Mouse (Mus musculus): ENCODE data around the gene Wdr45. TPM values are rescaled to one million over a fixed set of nuclear protein-coding genes. Genes with fewer than 3 reads are reported as not detected.
"Not testable (repeated sequence)": the region's sequence is repeated elsewhere in the genome, so short reads cannot be mapped to it uniquely, and the experiment has no call there.

Wdr45 gene
- polyA plus RNA-seq, 1 experiment from 2014 or later = 32.1 TPM

GRCm38 (mm10) chrX:7688321-7688720 is 25.8 kb upstream of the Wdr45 start:
- no peak for ATAC-seq (ENCODE audit: insufficient read depth)
- Histone ChIP-seq H3K4me3 (ENCODE audit: low read depth, low read length) (no peak overlapping the region), H3K9ac (no peak overlapping the region), H3K27me3 (ENCODE audit: insufficient read depth, low read length) (no peaks in the 10 kb centered on the region), H3K4me1 (ENCODE audit: insufficient read depth) (no peaks in the 10 kb centered on the region), H3K36me3 (ENCODE audit: insufficient read depth) (no peaks in the 10 kb centered on the region), H3K27ac (ENCODE audit: low read depth) (no peak overlapping the region), H3K9me3 (ENCODE audit: low read depth, low read length) (no peaks in the 10 kb centered on the region), H3K4me2 (no peak overlapping the region)
- WGBS = 90% methylated on average over 2 of the region's 2 CpGs
- no peak for TF ChIP-seq CTCF (IDR thresholded peaks at IDR 0.05; ENCODE audit: low read depth)
- DNase-seq = no peak

DNA sequence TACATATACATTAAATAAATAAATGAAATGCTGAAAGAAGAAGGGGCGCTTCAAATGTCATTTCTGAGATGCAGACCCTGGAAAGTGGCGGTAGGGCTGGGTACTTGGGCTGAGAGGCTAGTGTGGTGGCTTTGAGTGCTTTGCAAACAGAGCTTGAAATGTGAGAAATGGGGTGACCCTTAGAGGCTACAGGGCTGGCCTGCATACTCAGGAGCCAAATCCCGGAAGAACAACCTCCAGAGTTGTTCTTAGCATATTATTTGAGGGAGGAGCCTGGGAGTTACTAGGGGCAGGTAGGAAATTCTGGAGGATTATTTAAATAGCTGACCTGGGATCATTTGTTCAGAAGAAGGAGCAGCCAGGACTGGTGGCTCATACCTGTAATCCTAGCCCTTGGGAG is 23.6 kb upstream of the Wdr45 start:
- TF ChIP-seq CTCF (IDR thresholded peaks at IDR 0.05; ENCODE audit: low read depth) = no peak
- Histone ChIP-seq H3K27me3 (ENCODE audit: insufficient read depth, low read length) (no peaks in the 10 kb centered on the region), H3K36me3 (ENCODE audit: insufficient read depth) (no peaks in the 10 kb centered on the region), H3K9ac (no peak overlapping the region), H3K4me1 (ENCODE audit: insufficient read depth) (no peaks in the 10 kb centered on the region), H3K4me2 (no peak overlapping the region), H3K9me3 (ENCODE audit: low read depth, low read length) (no peaks in the 10 kb centered on the region), H3K27ac (ENCODE audit: low read depth) (no peak overlapping the region), H3K4me3 (ENCODE audit: low read depth, low read length) (no peak overlapping the region)
- DNase-seq (peak; percentile 26), ATAC-seq (ENCODE audit: insufficient read depth) (peak; percentile 73; the same call in 1 of the 2 replicates)
- WGBS = 45% methylated on average over 3 of the region's 3 CpGs

GRCm38 (mm10) chrX:7692862-7693261 is 21.3 kb upstream of the Wdr45 start:
- no peak overlapping the region for H3K4me3 ChIP-seq (ENCODE audit: low read depth, low read length)
- ATAC-seq (ENCODE audit: insufficient read depth) (no peak), DNase-seq (peak; percentile 46)
- H3K4me2 ChIP-seq = no peak overlapping the region
- no peaks in the 10 kb centered on the region for H3K4me1 ChIP-seq (ENCODE audit: insufficient read depth)
- no peak overlapping the region for H3K27ac ChIP-seq (ENCODE audit: low read depth)
- no peak overlapping the region for H3K9ac ChIP-seq
- H3K9me3 ChIP-seq (ENCODE audit: low read depth, low read length) = no peaks in the 10 kb centered on the region
- H3K36me3 ChIP-seq (ENCODE audit: insufficient read depth) = no peaks in the 10 kb centered on the region
- peak; percentile 45 for TF ChIP-seq CTCF (IDR thresholded peaks at IDR 0.05; ENCODE audit: low read depth)
- no peaks in the 10 kb centered on the region for H3K27me3 ChIP-seq (ENCODE audit: insufficient read depth, low read length)
- WGBS = 34% methylated on average over 4 of the region's 4 CpGs

DNA sequence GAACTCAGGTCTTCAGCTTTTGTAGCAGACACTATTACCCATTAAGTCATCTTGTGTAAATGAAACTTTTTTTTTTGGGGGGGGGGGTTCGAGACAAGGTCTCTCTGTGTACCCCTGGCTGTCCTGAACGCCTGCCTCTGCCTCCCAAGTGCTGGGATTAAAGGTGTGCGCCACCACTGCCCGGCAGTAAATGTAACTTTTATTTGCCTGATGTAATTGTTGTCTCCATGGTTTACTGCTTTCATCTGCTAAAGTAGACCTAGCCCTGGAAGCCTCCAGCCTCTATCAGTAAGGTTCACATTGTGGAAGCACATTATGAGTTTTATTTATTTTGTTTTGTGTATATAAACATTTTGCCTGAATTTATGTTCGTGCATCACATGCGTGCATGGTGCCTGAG is 17.6 kb upstream of the Wdr45 start:
- peak overlapping the region; percentile 45 for H3K4me2 ChIP-seq
- H3K4me1 ChIP-seq (ENCODE audit: insufficient read depth) = no peaks in the 10 kb centered on the region
- H3K27ac ChIP-seq (ENCODE audit: low read depth) = no peak overlapping the region
- ATAC-seq (ENCODE audit: insufficient read depth) = peak; percentile 9; the same call in 1 of the 2 replicates
- no peaks in the 10 kb centered on the region for H3K27me3 ChIP-seq (ENCODE audit: insufficient read depth, low read length)
- H3K9ac ChIP-seq = no peak overlapping the region
- no peak for DNase-seq
- peak overlapping the region; percentile 56; the same call in 1 of the 2 replicates for H3K4me3 ChIP-seq (ENCODE audit: low read depth, low read length)
- 0 out of 2 replicates have a peak, but pooled peaks cover 7% of the 10 kb centered on the region for H3K36me3 ChIP-seq (ENCODE audit: insufficient read depth)
- WGBS = 44% methylated on average over 6 of the region's 6 CpGs
- TF ChIP-seq CTCF (IDR thresholded peaks at IDR 0.05; ENCODE audit: low read depth) = no peak
- no peaks in the 10 kb centered on the region for H3K9me3 ChIP-seq (ENCODE audit: low read depth, low read length)

DNA sequence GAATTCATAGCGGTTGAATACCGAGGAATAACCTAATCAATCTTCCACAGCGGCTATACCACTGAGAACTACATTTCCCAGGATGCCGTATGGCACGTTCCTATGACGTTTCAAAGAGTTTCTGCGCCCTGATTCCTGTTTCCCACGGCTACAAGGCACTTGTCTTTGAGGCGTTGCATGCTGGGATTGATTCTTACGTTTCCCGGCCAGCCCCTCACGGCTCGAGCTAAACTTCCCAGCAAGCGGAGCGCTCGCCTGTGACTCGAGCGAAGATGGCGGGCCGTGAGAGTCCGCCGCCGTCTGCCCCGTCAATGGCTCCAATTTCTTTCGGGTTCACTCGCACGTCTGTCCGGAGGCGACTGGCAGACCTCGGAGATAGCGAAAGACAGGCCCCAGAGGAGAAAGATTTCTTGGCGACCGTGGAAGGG is 17.2 kb upstream of the Wdr45 start, which contains the start of gene Gpkow:
Gpkow (plus strand) TSS at position 178 of the 428 bp plus-strand sequence.
- H3K4me1 ChIP-seq (ENCODE audit: insufficient read depth) = no peaks in the 10 kb centered on the region
- ATAC-seq (ENCODE audit: insufficient read depth) = peak; percentile 97
- H3K9ac ChIP-seq = peak within 1 kb of the TSS; percentile 64
- peak within 1 kb of the TSS; percentile 36; the same call in 1 of the 2 replicates for H3K27ac ChIP-seq (ENCODE audit: low read depth)
- 3% methylated on average over 33 of the region's 33 CpGs for WGBS
- H3K9me3 ChIP-seq (ENCODE audit: low read depth, low read length) = no peaks in the 10 kb centered on the region
- DNase-seq = peak; percentile 94
- H3K27me3 ChIP-seq (ENCODE audit: insufficient read depth, low read length) = no peaks in the 10 kb centered on the region
- peak within 1 kb of the TSS; percentile 56 for H3K4me3 ChIP-seq (ENCODE audit: low read depth, low read length)
- TF ChIP-seq CTCF (IDR thresholded peaks at IDR 0.05; ENCODE audit: low read depth) = no peak
- peaks cover 10% of the 10 kb centered on the region; the same call in 1 of the 2 replicates for H3K36me3 ChIP-seq (ENCODE audit: insufficient read depth)
- peak within 1 kb of the TSS; percentile 67 for H3K4me2 ChIP-seq

GRCm38 (mm10) chrX:7713764-7714134 is 384 bp upstream of the Wdr45 start:
- H3K27me3 ChIP-seq (ENCODE audit: insufficient read depth, low read length); ATAC-seq (ENCODE audit: insufficient read depth); H3K9ac ChIP-seq; H3K9me3 ChIP-seq (ENCODE audit: low read depth, low read length); H3K36me3 ChIP-seq (ENCODE audit: insufficient read depth); DNase-seq; H3K4me1 ChIP-seq (ENCODE audit: insufficient read depth): not testable (repeated sequence)
- H3K4me2 ChIP-seq = peak overlapping the region; percentile 61
- 15% methylated on average over 5 of the region's 12 CpGs for whole genome bisulfite sequencing
- 0 out of 2 replicates have a peak overlapping the region, but pooled peaks have one; percentile 33 for H3K27ac ChIP-seq (ENCODE audit: low read depth)
- H3K4me3 ChIP-seq (ENCODE audit: low read depth, low read length) = peak overlapping the region; percentile 32

DNA sequence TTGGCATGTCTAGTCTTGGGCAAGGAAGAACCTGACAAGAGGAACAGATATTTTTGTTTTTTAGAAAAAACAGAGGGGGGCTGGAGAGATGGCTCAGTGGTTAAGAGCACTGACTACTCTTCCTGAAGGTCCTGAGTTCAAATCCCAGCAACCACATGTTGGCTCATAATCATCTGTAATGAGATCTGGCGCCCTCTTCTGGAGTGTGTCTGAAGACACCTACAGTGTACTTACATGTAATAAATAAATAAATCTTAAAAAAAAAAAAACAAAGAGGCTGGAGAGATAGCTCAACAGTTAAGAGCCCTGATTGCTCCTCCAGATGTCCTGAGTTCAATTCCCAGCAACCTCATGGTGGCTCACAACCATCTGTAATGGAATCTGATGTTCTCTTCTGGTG is 1.9 kb downstream of the Wdr45 start:
- not testable (repeated sequence) for H3K36me3 ChIP-seq (ENCODE audit: insufficient read depth); H3K4me3 ChIP-seq (ENCODE audit: low read depth, low read length); H3K9me3 ChIP-seq (ENCODE audit: low read depth, low read length); H3K27ac ChIP-seq (ENCODE audit: low read depth); H3K4me1 ChIP-seq (ENCODE audit: insufficient read depth); H3K27me3 ChIP-seq (ENCODE audit: insufficient read depth, low read length); H3K9ac ChIP-seq; ATAC-seq (ENCODE audit: insufficient read depth); H3K4me2 ChIP-seq; DNase-seq
- WGBS = 50% methylated on average over 1 of the region's 1 CpGs
